Mouse (Mus musculus) CD8-positive naive resting alpha-beta T cell, adult 2 months (primary cell): ENCODE data around the gene Olfr895.

ENCODE experiments used
- DNase-seq, 2 experiments: peaks; one replicate each; pipeline ENCODE4 v3.0.0; 2022; ENCODE audit warnings: low read depth in 2 of 2, low spot score in 2 of 2

The Olfr895 gene

GRCm38 (mm10) chr9:38267551-38267950 is at the start of gene Olfr895:
TSS of gene Olfr895 (plus strand) at chr9:38267851.
- DNase-seq, result no peak

GRCm38 (mm10) chr9:38252474-38252873 is 15.2 kb upstream of the Olfr895 start, which contains the start of gene Olfr143:
TSS of gene Olfr143 (plus strand) at chr9:38252774.
- DNase-seq, result no peak

GRCm38 (mm10) chr9:38290807-38291206 is 23.2 kb downstream of the Olfr895 start, which contains the start of gene Olfr896-ps1:
TSS of gene Olfr896-ps1 (plus strand) at chr9:38291107.
- DNase-seq, result no peak
